Mouse (Mus musculus): ENCODE results near the gene Cilp.
"Not testable (repeated sequence)": the region's sequence is repeated elsewhere in the genome, so short reads cannot be mapped to it uniquely, and the experiment has no call there.

GRCm38 (mm10) chr9:65274851-65275250 is 9.9 kb downstream of the Cilp start:
- TF ChIP-seq CTCF (IDR thresholded peaks at IDR 0.05; ENCODE audit: low read depth, low read length); POLR2A (IDR thresholded peaks at IDR 0.05; ENCODE audit: extremely low read depth, insufficient read depth, low read length): not testable (repeated sequence)
